Mouse (Mus musculus) liver, embryonic 14.5 days (tissue): ENCODE results near the gene Gjb5.

ENCODE experiments used
- CTCF ChIP-seq: IDR thresholded peaks from 2 replicates; pipeline ENCODE4 v1.5.1; 2016; ENCODE audit warnings: antibody characterized with exemption, low read depth, control low read depth
- EP300 ChIP-seq: IDR thresholded peaks from 2 replicates; pipeline ENCODE4 v1.6.1; 2016; ENCODE audit warnings: antibody characterized with exemption, low read depth

DNA sequence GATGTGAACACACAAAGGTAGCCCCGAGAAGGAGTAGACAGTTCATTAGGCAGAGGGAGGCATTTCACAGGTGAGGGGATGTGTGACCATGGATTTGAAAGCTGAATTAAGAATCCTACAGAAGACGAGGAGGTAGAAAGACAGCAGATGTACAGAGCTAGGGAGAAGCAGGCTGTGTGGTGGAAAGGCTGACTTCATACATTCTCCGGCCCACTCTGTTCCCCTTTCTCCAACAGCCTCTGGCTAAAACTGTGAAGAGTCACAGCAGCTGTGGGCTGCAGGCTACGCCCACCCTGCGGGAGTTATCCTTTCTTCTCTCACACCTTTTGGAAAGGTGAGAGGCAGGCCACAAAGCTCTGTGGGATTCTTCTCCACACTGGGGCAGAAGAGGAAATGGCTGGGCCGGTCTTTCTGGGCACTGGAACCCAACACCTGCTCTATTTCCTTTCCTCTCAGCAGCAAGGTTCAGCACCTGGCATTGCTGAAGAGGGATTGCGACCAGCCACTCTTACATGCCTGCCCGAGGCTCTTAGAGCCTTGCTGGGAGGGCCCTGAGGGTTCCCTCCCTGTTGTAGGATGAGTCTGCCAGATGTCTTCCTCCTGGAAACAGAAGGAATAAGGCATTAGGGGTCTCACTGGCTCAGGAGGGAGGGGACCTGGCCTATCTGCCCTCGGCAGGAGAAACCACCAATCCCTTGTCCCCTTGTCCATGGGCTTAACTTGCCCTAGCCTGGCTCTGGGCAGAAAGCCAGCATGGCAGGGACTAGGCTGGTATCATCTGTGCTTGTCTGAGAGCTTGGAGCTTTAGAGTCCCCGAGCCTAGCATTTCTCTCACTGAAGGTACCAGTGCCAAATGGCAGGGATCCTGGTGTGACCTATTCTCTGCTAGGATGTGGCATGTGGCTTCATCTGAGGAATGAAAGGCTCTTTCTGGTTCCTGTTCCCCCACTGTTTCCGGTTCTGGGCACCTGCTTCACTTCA is 42.5 kb upstream of the Gjb5 start:
- TF ChIP-seq CTCF (no peak), EP300 (no peak)
